Mouse (Mus musculus): Measurements from ENCODE around the gene Pdss2. TPM values are rescaled to one million over a fixed set of nuclear protein-coding genes. Genes with fewer than 3 reads are reported as not detected.
A peak's percentile ranks its signal among the peaks of the same experiment; 100 is the strongest.

Pdss2 gene
- total RNA-seq, 2 experiments from 2014 or later, result 16.0 to 17.7 TPM

- no peak for DNase-seq (ENCODE audit: low spot score in 2 of 2)
These were observed 200.9 kb downstream of the Pdss2 start for GRCm38 (mm10) chr10:43422061-43422770.

- DNase-seq (ENCODE audit: low spot score in 2 of 2), result no peak
These were observed 203.3 kb downstream of the Pdss2 start for GRCm38 (mm10) chr10:43424545-43424944.

GRCm38 (mm10) chr10:43430606-43431005 is 209.3 kb downstream of the Pdss2 start:
- no peak for DNase-seq (ENCODE audit: low spot score in 2 of 2)

DNA sequence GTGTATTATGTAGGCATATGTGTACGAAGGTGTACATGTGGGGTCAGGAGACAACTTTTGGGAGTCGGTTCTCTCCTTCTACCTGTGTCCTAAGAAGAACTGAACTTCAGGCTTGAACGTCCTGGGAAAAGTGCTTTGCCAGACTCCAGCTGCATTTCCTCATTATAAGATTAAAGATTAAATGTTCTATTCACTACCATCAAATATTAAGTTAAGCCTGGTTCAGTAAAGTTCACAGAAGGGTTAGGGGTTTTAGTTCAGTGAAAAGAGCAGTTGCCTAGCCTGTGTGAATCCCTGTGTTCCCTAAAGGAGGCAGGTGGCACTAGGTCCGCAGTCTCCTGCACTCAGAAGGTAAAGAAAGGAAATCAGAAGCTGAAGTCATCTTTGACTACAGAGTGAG is 213.0 kb downstream of the Pdss2 start:
- no peak for DNase-seq (ENCODE audit: low spot score in 2 of 2)

DNA sequence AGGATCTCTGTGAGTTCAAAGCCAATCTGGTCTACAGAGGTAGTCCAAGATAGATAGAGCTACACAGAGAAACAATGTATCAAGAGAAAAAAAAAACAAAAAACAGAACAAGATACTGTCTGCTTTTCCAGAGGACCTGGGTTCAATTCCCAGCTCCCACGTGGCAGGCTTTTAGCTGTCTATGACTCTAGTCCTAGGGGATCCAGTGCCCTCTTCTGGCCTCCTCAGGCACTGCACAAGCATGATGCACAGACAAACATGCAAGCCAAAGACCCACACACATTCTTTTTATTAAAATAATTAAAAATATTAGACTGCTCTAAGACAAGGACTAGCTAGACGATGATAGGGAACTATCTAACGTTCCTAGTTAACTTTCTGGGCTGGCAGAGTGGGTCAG is 214.5 kb downstream of the Pdss2 start:
- no peak for DNase-seq (ENCODE audit: low spot score in 2 of 2)

DNA sequence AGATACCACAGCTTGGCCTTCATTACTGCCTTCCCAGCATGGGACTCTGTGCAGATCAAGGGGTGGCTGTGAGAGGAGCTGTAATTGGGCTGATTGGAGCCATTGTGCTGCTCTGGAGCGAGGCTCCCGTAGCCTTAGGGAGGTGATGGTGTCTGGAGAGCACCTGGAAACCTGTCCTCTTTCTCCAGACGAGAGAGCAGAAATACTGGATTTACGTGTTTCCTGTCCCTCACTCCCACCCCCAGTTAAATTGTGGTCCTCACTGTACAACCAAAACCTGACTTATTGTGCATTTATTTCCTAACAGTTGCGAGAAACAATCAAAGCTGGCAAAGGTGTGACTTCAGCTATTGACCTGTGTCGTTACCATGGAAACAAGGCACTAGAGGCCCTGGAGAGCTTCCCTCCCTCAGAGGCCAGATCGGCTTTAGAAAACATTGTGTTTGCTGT is 218.2 kb downstream of the Pdss2 start:
- DNase-seq (ENCODE audit: low spot score in 2 of 2), result no peak

DNA sequence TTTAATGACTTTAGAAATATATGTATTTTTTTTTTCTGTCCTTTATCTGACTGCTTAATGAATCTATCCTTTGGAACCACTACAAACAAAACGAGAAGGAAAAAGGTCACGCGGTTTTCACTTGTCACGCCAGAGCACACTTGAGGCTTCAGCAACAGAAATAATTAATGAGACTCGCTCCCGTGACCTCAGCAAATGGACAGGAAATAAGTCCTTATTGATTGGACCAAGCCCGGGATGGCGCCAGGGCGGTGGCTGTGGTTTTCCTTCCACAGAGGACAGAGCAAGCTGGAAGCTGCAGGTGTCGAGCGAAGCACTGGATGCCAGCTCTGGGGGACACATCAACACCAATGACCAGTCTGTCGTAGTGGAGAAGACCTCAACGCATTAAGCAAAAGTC is 218.8 kb downstream of the Pdss2 start:
- DNase-seq (ENCODE audit: low spot score in 2 of 2), result no peak

- no peak for DNase-seq (ENCODE audit: low spot score in 2 of 2)
These were observed 219.9 kb downstream of the Pdss2 start for GRCm38 (mm10) chr10:43440981-43441740.

DNA sequence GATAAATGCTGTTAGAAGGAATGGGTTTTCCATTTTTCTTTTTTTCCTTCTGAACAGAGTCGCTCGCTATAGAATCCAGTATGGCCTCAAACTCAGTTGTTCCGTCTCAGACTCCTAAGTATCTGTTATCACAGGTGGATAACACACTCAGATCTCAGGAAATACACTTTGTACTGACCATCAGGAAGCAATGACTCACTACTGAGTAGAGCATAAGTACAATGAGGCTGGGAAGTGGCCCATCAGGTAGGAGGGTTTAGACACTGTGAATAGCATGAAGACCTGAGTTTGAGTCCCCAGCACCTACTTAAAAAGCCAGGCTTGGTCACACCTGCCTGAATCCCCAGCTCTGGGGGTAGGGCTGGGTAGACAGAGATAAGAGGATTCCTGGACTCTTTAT is 227.4 kb downstream of the Pdss2 start:
- no peak for DNase-seq (ENCODE audit: low spot score in 2 of 2)

DNA sequence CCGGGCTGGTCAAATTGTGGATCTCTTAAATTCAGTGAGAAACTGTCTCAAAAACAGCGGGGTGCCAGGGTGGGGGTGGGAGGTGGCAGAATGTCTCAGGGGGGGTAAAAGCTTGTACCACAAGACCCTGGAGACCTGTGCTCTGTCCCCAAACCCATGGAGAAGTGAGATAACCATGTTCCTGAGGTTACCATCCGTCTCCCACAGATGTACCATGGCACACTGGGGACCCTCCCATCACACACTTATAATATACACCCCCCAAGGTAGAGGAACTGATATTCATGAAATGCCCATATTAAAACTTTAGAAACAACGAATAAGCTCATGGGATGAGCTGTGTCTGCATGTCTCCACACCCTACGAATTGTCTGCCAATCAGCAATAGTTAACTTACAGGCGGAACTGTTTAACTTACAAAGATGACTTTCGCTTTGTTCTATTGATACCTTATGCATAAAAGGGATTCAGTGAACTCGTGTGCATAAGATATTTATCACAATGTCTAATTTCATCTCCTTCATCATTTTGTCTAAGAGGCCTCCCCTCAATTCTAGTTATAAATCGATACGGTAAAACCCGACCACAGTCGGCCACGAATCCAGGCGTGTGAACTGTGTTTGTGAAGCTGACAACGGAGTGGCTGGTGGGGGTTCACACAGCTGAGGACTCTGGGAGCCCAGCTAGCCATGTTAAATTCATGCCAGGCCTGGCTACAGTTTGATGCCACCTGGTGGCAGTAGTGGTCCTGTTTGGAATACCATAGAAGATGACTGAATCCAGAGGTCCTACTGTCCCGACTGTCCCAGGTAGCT is 230.8 kb downstream of the Pdss2 start:
- peak; percentile 70 to 80 for DNase-seq (ENCODE audit: low spot score in 2 of 2)

DNA sequence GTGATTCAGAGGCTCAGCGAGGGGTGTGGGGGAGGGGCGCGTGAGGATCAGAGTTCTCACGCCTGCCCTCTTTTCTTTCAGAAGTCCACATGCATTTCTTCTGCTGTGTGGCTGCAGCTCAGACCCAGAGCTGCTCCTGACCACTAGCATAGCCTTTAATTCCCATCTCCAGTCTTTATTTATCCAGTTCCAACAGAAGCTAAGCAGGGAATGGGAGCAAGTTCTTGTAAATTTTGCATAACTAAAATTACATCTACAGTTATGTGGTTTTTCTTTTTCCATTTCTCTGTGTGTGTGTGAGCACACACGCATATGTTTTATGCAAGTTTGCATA is 231.3 kb downstream of the Pdss2 start:
- DNase-seq (ENCODE audit: low spot score in 2 of 2), result no peak

GRCm38 (mm10) chr10:43454219-43454618 is 232.9 kb downstream of the Pdss2 start:
- DNase-seq (ENCODE audit: low spot score in 2 of 2), result no peak

DNA sequence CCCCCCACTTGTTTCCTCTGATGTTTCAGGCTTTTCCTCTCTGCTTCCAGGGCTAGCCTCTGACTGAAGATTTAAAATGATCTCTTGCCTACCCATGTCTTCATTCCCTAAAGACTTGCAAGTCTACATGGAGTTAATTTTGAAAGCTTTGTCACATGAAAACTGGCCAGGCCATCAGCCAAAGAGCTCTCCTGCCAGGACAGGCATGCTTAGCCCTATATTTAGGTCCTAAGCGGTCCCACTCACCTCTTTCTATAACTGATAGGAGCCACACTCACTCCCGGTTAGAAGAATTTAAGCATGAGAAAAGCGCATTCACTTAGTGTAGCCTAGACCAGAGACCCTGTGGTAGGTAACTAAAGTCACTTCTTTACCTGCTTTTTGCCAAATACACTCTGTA is 233.4 kb downstream of the Pdss2 start:
- DNase-seq (ENCODE audit: low spot score in 2 of 2), result no peak

DNA sequence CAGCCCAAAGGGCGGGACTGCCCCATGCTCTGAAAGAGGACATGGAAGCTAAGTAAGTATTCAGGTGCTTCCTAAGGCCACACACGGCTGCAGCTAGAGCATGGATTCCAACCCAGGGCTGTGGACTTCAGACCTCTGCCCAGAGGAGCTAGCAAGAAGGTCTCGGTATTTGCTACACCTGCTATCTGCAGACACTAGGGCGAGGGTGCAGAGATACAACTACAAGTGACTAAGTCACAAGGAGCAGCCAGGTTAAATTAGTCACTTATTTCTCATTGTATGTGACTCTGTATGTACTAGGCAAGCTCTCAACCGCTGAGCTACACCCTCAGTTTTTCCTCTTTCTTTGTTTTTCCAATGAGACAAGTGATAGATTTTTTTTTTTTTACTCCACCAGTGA is 241.5 kb downstream of the Pdss2 start:
- no peak for DNase-seq (ENCODE audit: low spot score in 2 of 2)

- DNase-seq (ENCODE audit: low spot score in 2 of 2), result no peak
These were observed 241.9 kb downstream of the Pdss2 start for GRCm38 (mm10) chr10:43463227-43463626.

DNA sequence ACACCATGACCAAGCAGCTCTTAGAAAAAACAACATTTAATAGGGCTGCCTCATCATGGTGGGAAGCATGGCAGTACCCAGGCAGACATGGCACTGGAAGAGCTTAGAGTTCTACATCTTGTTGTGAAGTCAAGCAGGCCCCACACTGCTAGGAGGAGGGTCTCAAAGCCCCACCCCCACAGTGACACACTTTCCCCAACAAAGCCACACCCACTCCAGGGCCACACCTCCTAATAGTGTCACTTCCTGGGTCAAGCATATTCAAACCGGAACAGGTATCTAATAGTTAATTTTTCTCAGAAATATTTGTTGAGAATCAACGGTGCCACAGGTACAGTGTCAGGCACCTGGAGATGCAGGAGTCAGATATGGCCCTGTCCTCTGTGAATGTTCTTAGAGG is 244.9 kb downstream of the Pdss2 start:
- DNase-seq (ENCODE audit: low spot score in 2 of 2), result no peak

DNA sequence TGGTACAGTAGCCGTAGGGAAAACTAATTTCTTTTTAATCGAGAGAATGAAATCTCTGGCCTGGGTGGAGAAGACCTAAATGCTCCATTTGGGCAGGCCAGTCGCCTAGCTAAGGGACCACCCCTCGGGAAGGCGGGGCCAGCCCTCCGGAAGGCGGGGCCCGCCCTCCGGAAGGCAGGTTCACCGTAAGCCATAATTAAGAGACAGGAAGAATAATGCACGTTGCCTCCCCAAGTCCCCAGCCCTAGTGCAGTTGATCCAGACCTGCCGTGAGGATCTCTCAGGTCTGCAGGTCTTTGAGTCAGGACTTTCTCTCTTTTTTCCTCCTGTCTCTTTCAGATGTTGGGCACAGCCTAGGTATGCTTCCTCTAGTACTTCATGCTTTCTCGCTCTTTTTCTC is 246.4 kb downstream of the Pdss2 start:
- no peak for DNase-seq (ENCODE audit: low spot score in 2 of 2)

DNA sequence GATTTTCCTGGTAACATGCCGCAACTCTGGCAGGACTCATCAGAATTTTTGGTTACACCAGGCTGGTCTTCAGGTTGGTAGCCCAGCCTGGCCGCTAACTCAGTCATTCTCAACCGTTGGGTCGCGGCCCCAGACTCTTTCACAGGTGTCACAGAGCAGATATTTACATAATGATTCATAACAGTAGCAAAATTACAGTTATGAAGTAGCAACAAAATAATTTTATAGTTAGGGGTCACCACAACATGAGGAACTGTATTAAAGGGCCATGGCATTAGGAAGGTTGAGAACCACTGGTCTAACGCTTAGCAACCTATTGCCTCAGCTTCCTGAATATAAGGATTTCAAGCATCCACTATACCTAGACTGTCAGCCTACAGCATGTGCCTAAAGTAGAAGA is 247.0 kb downstream of the Pdss2 start:
- DNase-seq (ENCODE audit: low spot score in 2 of 2), result no peak

DNA sequence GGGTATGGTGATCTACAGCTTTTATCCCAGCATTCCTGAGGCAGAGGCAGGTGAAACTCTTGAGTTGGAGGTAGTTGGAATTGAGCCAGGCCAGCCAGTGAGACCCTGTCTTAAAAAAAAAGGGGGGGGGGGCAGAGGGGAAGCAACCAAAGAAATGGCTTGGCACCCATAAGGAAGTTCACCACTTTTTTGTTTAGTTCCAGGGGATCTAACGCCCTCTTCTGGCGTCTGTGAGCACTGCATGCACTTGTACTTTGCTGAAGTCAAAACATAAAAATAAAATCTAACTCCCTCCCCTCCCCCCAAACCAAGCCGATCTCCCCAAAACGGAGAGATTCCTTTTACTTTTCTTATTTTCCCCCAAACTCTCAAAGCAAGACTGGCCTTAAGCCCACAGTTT is 254.1 kb downstream of the Pdss2 start:
- peak; percentile 19 to 20 for DNase-seq (ENCODE audit: low spot score in 2 of 2)

DNA sequence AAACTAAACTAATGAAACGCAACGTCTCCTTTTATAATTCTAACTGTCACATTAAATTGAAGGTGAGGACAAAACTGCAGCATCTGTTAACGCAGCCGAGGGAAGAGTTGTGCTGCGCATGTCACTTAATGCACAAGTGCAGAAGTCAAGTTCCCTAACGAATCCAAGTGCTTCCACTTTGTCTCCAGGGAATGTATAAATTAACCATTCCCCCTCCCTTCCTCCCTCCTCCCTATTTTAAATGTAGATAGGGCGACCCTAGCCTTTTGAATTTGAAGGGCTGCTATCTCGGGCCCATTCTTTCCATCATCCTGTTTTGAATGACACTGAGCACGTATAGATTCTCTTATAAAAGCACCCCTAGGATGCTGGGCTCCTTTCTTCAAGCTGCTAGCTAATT is 256.2 kb downstream of the Pdss2 start:
- no peak for DNase-seq (ENCODE audit: low spot score in 2 of 2)

GRCm38 (mm10) chr10:43477865-43478681 is 256.8 kb downstream of the Pdss2 start:
- peak; percentile 36 to 48 for DNase-seq (ENCODE audit: low spot score in 2 of 2)

Measured in layer of hippocampus, postnatal 14 days (tissue).